Mouse (Mus musculus) midbrain, embryonic 11.5 days (tissue): Measurements from ENCODE around the gene Ak1. TPM values are rescaled to one million over a fixed set of nuclear protein-coding genes. Genes with fewer than 3 reads are reported as not detected.
A peak's percentile ranks its signal among the peaks of the same experiment; 100 is the strongest.

ENCODE experiments used
- ATAC-seq: fragments of 200-750 bp; cut with Nextera tagmentation; 2 replicates; pipeline ENCODE4 v1.8.0; 2017; ENCODE audit warnings: moderate TSS enrichment, moderate library complexity; ENCODE audit not compliant: low FRiP score
- DNase-seq: peaks from one replicate; pipeline ENCODE4 v3.0.0; 2015; ENCODE audit warnings: low spot score; ENCODE audit errors: missing footprints
- H3K27ac ChIP-seq: fragments of 300-500 bp; sonication (generic); 2 replicates; pipeline ENCODE4 v1.5.1; 2014; ENCODE audit warnings: low read depth, low read length
- H3K27me3 ChIP-seq: fragments of 300-500 bp; sonication (generic); 2 replicates; pipeline ENCODE4 v1.6.1; 2014; ENCODE audit warnings: mild to moderate bottlenecking, low read length, moderate library complexity, mixed read lengths; ENCODE audit not compliant: control insufficient read depth, insufficient read depth
- H3K36me3 ChIP-seq: fragments of 300-500 bp; sonication (generic); 2 replicates; pipeline ENCODE4 v1.6.1; 2014; ENCODE audit warnings: mild to moderate bottlenecking, low read length, moderate library complexity, mixed read lengths; ENCODE audit not compliant: control insufficient read depth, insufficient read depth
- H3K4me1 ChIP-seq: fragments of 300-500 bp; sonication (generic); 2 replicates; pipeline ENCODE4 v1.6.1; 2014; ENCODE audit warnings: low read length; ENCODE audit not compliant: control insufficient read depth, insufficient read depth
- H3K4me2 ChIP-seq: fragments of 300-500 bp; sonication (generic); 2 replicates; pipeline ENCODE4 v1.6.1; 2014; ENCODE audit warnings: mild to moderate bottlenecking, moderate library complexity
- H3K4me3 ChIP-seq: fragments of 300-500 bp; sonication (generic); 2 replicates; pipeline ENCODE4 v1.5.1; 2014; ENCODE audit warnings: low read depth, low read length
- H3K9ac ChIP-seq: fragments of 300-500 bp; sonication (generic); 2 replicates; pipeline ENCODE4 v1.6.1; 2014; ENCODE audit warnings: low read length
- H3K9me3 ChIP-seq: fragments of 300-500 bp; sonication (generic); 2 replicates; pipeline ENCODE4 v1.6.1; 2016; ENCODE audit warnings: low read length; ENCODE audit not compliant: control insufficient read depth
- WGBS: fragments of 180-500 bp; shearing (Covaris S2); extraction: QIAGEN DNeasy Blood & Tissue Kit; methylation state at CpG from one replicate; pipeline ENCODE4 v1.1.7; 2014; 5-methylcytosine and 5-hydroxymethylcytosine counted together
- polyA plus RNA-seq: library from polyadenylated mRNA; unstranded; fragments of >200 nt; fragmentation: Nextera tagmentation; extraction: Ambion mirVana; gene quantifications from 2 replicates; pipeline ENCODE4 v1.2.1, GENCODE M21; 2014

Ak1 gene
- polyA plus RNA-seq, 1 experiment from 2014 or later, result 22.0 TPM

DNA sequence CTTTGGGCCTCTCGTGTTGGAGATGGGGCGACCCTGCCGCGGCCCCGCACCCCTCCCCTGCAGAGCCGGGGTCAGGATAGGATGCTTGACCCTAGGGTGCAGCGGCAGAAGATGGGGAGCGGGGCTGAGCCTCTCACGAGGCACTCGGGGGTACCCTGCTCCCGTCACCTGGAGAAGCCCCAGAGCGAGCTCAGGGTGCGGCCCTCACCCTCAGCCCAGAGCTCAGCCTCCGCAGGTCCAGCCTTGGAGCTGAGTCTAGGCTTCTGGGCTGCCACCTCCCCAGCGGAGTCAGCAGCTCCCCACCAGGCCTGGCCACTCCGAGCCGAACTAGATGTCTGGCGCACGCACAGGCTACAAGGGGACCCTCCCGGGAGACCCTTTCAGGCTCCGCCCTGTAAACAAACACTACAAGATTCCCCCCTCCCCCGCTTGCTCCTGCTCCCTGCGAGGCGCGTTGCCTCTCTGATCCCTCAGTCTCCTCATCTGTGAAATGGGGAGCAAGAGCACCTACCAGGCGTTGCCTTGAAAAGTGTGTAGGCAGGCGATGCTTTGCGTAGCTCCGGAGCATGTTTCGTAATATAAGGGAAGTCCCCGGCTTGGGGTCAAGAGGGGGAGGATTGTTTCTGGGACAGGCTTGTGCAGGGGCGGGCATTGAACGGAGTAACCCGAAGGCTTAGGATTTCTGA is 14.2 kb upstream of the Ak1 start:
- H3K4me2 ChIP-seq, result peak overlapping the region; percentile 93
- H3K9ac ChIP-seq, result peak overlapping the region; percentile 78
- no peaks in the 10 kb centered on the region for H3K36me3 ChIP-seq
- 8% methylated on average over 34 of the region's 34 CpGs for WGBS
- H3K27me3 ChIP-seq, result no peaks in the 10 kb centered on the region; the same call in 1 of the 2 replicates
- H3K9me3 ChIP-seq, result no peaks in the 10 kb centered on the region
- ATAC-seq, result peak; percentile 22
- peak; percentile 92 for DNase-seq
- no peak overlapping the region for H3K27ac ChIP-seq
- peak overlapping the region; percentile 68 for H3K4me3 ChIP-seq
- H3K4me1 ChIP-seq, result peaks cover 21% of the 10 kb centered on the region

GRCm38 (mm10) chr2:32608141-32608777 is 13.3 kb upstream of the Ak1 start:
- H3K27me3 ChIP-seq, result no peaks in the 10 kb centered on the region; the same call in 1 of the 2 replicates
- DNase-seq (peak; percentile 96), ATAC-seq (peak; percentile 55; the same call in 1 of the 2 replicates)
- H3K4me1 ChIP-seq, result peaks cover 21% of the 10 kb centered on the region
- WGBS, result 7% methylated on average over 25 of the region's 25 CpGs
- H3K9ac ChIP-seq, result 0 out of 2 replicates have a peak overlapping the region, but pooled peaks have one; percentile 9
- H3K9me3 ChIP-seq, result no peaks in the 10 kb centered on the region
- 0 out of 2 replicates have a peak overlapping the region, but pooled peaks have one; percentile 68 for H3K4me3 ChIP-seq
- H3K4me2 ChIP-seq, result peak overlapping the region; percentile 32
- H3K36me3 ChIP-seq, result no peaks in the 10 kb centered on the region
- no peak overlapping the region for H3K27ac ChIP-seq

DNA sequence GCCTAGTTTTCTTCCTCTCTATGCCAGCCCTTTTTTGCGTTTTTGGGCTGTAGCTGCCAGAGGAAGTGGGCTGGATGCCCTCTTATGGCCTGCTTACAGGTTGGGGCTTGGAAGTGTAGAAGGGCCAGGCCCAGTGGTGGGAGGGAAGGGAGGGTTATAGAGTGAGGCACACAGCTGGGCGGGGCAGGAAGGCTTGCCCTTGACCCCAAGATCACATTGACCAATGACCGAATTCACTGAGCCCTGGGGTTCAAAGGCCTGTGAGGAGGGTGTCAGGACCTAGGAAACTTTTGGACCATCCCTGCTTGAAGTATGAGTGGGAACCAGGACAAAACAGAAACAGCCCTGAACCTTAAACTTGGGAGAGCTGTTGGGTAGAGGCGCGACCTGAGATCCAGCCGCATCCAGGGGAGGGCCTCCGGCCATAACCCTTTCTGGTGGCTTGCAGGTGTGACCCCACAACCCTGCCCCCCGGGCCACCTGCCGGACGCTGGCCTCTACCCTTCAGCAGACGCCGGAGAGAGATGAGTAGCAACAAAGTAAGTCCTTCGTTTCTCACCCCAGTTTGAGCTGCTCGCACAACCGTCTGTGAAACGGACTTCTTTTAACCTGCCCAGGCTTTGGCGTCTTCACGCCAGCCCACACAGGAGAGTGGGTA is 12.7 kb upstream of the Ak1 start:
- Histone ChIP-seq H3K4me3 (0 out of 2 replicates have a peak overlapping the region, but pooled peaks have one; percentile 5), H3K27me3 (no peaks in the 10 kb centered on the region; the same call in 1 of the 2 replicates), H3K27ac (no peak overlapping the region), H3K4me1 (peaks cover 21% of the 10 kb centered on the region), H3K9me3 (no peaks in the 10 kb centered on the region), H3K9ac (no peak overlapping the region), H3K4me2 (peak overlapping the region; percentile 32), H3K36me3 (no peaks in the 10 kb centered on the region)
- no peak for DNase-seq
- no peak for ATAC-seq
- 40% methylated on average over 18 of the region's 18 CpGs for WGBS

GRCm38 (mm10) chr2:32610610-32611229 is 10.8 kb upstream of the Ak1 start:
- Histone ChIP-seq H3K27ac (no peak overlapping the region), H3K4me3 (peak overlapping the region; percentile 26), H3K27me3 (no peaks in the 10 kb centered on the region; the same call in 1 of the 2 replicates), H3K4me2 (peak overlapping the region; percentile 49), H3K36me3 (no peaks in the 10 kb centered on the region), H3K4me1 (peaks cover 21% of the 10 kb centered on the region), H3K9me3 (no peaks in the 10 kb centered on the region), H3K9ac (peak overlapping the region; percentile 36)
- WGBS, result 20% methylated on average over 23 of the region's 23 CpGs
- DNase-seq, result peak; percentile 91
- no peak for ATAC-seq

DNA sequence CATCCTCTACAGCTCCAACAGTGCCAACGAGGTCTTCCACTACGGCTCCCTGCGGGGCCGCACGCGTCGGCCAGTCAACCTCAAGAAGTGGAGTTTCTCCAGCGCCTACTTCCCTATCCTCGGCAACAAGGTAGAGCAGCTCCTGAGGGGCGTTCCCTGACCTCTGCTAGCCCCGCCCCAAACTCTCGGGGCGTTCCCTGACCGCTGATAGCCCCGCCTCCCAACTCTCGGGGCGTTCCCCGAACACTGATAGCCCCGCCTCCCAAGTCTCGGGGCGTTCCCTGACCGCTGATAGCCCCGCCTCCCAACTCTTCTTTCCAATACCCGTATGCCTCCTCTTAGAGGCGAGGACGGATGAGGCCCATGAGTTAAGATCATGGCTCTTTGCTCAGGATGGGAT is 9.3 kb upstream of the Ak1 start:
- Histone ChIP-seq H3K36me3 (no peaks in the 10 kb centered on the region), H3K27ac (no peak overlapping the region), H3K4me1 (peaks cover 17% of the 10 kb centered on the region), H3K4me2 (no peak overlapping the region), H3K27me3 (no peaks in the 10 kb centered on the region; the same call in 1 of the 2 replicates), H3K9me3 (no peaks in the 10 kb centered on the region), H3K4me3 (no peak overlapping the region), H3K9ac (no peak overlapping the region)
- 64% methylated on average over 26 of the region's 26 CpGs for WGBS
- no peak for ATAC-seq
- DNase-seq, result no peak

DNA sequence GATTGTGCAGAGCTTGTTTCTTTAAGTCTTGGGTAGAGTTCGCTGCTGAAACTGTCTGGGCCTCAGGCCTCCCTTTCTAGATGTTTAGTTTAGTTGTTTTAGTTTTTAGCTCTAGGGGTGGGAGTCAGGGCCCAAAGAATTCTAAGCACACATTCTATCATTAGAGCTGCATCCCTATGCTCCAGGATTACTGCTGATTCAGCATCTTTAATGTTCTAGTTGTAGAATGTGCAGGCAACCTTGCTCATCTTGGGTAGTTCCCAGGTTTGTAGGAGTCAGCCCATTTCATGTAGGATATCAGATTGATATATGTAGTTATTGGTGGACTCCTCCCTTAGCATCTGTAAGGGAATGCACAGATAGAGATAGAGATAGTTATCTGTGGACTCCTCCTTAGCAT is 4.4 kb upstream of the Ak1 start:
- 94% methylated on average over 1 of the region's 1 CpGs for WGBS
- H3K36me3 ChIP-seq, result no peaks in the 10 kb centered on the region; the same call in 1 of the 2 replicates
- H3K9ac ChIP-seq, result no peak overlapping the region
- peaks cover 12% of the 10 kb centered on the region for H3K4me1 ChIP-seq
- H3K27ac ChIP-seq, result no peak overlapping the region
- DNase-seq, result no peak
- no peak overlapping the region for H3K4me3 ChIP-seq
- H3K27me3 ChIP-seq, result no peaks in the 10 kb centered on the region
- H3K4me2 ChIP-seq, result no peak overlapping the region
- ATAC-seq, result no peak
- no peaks in the 10 kb centered on the region; the same call in 1 of the 2 replicates for H3K9me3 ChIP-seq

DNA sequence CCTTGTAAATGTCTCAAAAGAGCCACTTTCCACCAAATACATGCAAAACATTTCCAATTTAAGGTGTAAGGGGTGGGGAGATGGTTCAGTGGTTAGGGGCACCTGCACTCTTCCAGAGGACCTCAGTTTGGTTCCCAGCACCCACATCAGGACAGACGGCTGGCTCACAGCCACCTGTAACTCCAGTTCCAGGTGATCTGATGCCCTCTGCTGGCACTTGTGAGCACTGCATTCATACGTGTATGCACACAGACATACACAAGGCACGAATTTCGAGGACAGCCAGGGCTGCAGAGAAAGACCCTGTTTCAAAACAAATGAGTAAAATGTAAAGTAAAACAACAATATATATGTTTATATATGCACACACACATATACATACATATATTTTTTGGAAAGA is 4.0 kb upstream of the Ak1 start:
- Histone ChIP-seq H3K4me1 (peaks cover 12% of the 10 kb centered on the region), H3K4me2 (no peak overlapping the region), H3K27ac (no peak overlapping the region), H3K36me3 (no peaks in the 10 kb centered on the region; the same call in 1 of the 2 replicates), H3K27me3 (no peaks in the 10 kb centered on the region), H3K9me3 (no peaks in the 10 kb centered on the region; the same call in 1 of the 2 replicates), H3K9ac (no peak overlapping the region), H3K4me3 (no peak overlapping the region)
- 91% methylated on average over 4 of the region's 4 CpGs for WGBS
- no peak for ATAC-seq
- no peak for DNase-seq

DNA sequence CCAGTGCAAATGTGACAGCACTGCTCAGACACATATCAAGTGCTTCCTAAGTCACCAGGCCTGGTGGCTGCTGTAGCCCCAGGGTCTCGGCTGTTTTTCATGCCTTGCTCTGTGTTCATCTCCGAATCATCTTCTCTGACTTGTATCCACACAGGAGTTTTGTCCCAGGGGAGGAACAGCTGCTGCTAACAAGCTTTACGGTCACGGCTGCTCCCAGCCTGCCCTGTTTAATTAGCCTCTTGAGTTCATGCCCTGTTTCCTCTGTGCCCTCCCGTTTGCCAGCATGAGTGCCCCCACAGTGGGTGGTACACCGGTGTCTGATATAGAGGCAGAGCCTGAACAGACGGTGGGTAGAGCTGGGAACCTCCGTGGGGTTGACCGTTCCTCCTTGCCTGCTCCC is 3.5 kb upstream of the Ak1 start:
- no peak overlapping the region for H3K27ac ChIP-seq
- no peaks in the 10 kb centered on the region for H3K27me3 ChIP-seq
- H3K4me3 ChIP-seq, result no peak overlapping the region
- H3K9me3 ChIP-seq, result no peaks in the 10 kb centered on the region; the same call in 1 of the 2 replicates
- no peak for DNase-seq
- ATAC-seq, result no peak
- H3K9ac ChIP-seq, result no peak overlapping the region
- WGBS, result 70% methylated on average over 9 of the region's 9 CpGs
- no peak overlapping the region for H3K4me2 ChIP-seq
- H3K36me3 ChIP-seq, result no peaks in the 10 kb centered on the region; the same call in 1 of the 2 replicates
- peaks cover 12% of the 10 kb centered on the region for H3K4me1 ChIP-seq
